Mouse (Mus musculus) hindbrain, embryonic 16.5 days (tissue): ENCODE data around the gene Gm6034. TPM values are rescaled to one million over a fixed set of nuclear protein-coding genes. Genes with fewer than 3 reads are reported as not detected.

ENCODE experiments used
- ATAC-seq: fragments of 200-750 bp; cut with Nextera tagmentation; 2 replicates; pipeline ENCODE4 v1.8.0; 2017; ENCODE audit warnings: moderate TSS enrichment, moderate library complexity
- H3K27ac ChIP-seq: fragments of 300-500 bp; sonication (generic); 2 replicates; pipeline ENCODE4 v1.5.1; 2014; ENCODE audit warnings: low read depth, mild to moderate bottlenecking, control low read depth, low read length, moderate library complexity
- H3K27me3 ChIP-seq: fragments of 300-500 bp; sonication (generic); replicated peaks from 2 replicates; pipeline ENCODE4 v1.6.1; 2014; ENCODE audit warnings: low read length; ENCODE audit not compliant: control insufficient read depth, insufficient read depth
- H3K36me3 ChIP-seq: fragments of 300-500 bp; sonication (generic); 2 replicates; pipeline ENCODE4 v1.6.1; 2014; ENCODE audit warnings: mild to moderate bottlenecking, low read length, moderate library complexity, mixed read lengths; ENCODE audit not compliant: control insufficient read depth, insufficient read depth
- H3K4me1 ChIP-seq: fragments of 300-500 bp; sonication (generic); 2 replicates; pipeline ENCODE4 v1.6.1; 2014; ENCODE audit warnings: low read depth, low read length; ENCODE audit not compliant: control insufficient read depth, insufficient read depth
- H3K4me2 ChIP-seq: fragments of 300-500 bp; sonication (generic); 2 replicates; pipeline ENCODE4 v1.6.1; 2014; ENCODE audit warnings: mild to moderate bottlenecking, low read length, control low read depth, moderate library complexity
- H3K4me3 ChIP-seq: fragments of 300-500 bp; sonication (generic); 2 replicates; pipeline ENCODE4 v1.5.1; 2014; ENCODE audit warnings: mild to moderate bottlenecking, low read length, control low read depth, moderate library complexity
- H3K9ac ChIP-seq: fragments of 300-500 bp; sonication (generic); 2 replicates; pipeline ENCODE4 v1.6.1; 2014; ENCODE audit warnings: low read depth, mild to moderate bottlenecking, control low read depth, low read length, moderate library complexity
- H3K9me3 ChIP-seq: fragments of 300-500 bp; sonication (generic); 2 replicates; pipeline ENCODE4 v1.6.1; 2014; ENCODE audit warnings: mild to moderate bottlenecking, low read length, moderate library complexity; ENCODE audit not compliant: control insufficient read depth
- WGBS: fragments of 180-500 bp; shearing (Covaris S2); extraction: QIAGEN DNeasy Blood & Tissue Kit; methylation state at CpG from one replicate; pipeline ENCODE4 v1.1.7; 2014; 5-methylcytosine and 5-hydroxymethylcytosine counted together
- polyA plus RNA-seq: library from polyadenylated mRNA; unstranded; fragments of >200 nt; fragmentation: Nextera tagmentation; extraction: Ambion mirVana; gene quantifications from 2 replicates; pipeline ENCODE4 v1.2.1, GENCODE M21; 2015

Gene Gm6034
- polyA plus RNA-seq, 1 experiment from 2014 or later: not detected

DNA sequence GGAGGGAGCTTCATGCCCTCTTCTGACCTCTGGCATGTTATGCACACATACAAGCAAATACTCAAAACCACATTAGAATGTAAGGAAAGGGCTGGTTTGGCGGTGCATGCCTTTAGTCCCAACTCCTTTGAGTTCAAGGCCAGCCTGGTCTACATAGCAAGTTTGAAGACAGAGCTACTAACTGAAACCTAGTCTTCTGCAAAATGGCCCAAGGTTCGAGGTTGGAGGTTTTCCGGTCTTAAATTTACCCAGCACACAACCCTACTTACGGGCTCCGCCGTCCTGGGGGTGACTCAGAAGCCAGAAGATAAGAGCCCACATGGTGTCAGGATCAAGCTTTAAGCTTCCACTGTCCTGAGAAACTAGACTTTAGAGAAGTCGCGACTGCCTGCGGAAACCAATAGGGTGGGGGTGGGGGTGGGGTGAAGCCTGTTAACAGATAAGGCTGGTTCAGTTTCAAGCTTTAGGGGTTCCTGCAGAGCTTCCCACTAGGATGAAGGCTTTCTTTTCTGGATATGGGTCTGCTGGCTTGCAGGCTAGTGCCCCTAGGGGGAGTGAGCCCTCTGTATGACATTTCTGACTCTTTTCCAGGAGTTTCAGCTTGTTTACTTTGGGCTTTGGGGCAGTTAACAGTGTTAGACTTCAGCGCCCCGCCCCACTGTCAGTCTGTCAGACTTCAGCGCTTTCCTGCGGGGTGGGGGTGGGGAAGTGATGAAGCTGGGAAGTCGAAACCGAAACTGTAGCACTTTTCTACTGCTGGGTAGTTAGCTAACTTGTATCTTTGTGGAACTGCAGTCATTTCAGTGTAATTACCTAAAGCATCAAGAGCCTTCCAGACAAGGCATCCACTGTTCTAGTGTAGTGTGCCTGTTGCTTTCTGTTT lies 22.3 kb upstream of the Gm6034 start, which contains the start of gene H2-T24:
Gene H2-T24, minus strand, starts transcription at position 370 of the 883 bp plus-strand sequence.
- Histone ChIP-seq H3K36me3 (no peaks in the 10 kb centered on the region), H3K9ac (no peak within 1 kb of the TSS), H3K4me2 (no peak within 1 kb of the TSS), H3K4me1 (no peaks in the 10 kb centered on the region), H3K4me3 (no peak within 1 kb of the TSS), H3K27me3 (no peaks in the 10 kb centered on the region), H3K9me3 (no peaks in the 10 kb centered on the region), H3K27ac (no peak within 1 kb of the TSS)
- 49% methylated on average over 15 of the region's 15 CpGs for WGBS
- ATAC-seq: no peak

GRCm38 (mm10) chr17:36021309-36021708 lies 21.5 kb upstream of the Gm6034 start:
- H3K4me2 ChIP-seq: no peak overlapping the region
- no peaks in the 10 kb centered on the region for H3K9me3 ChIP-seq
- no peaks in the 10 kb centered on the region for H3K4me1 ChIP-seq
- H3K4me3 ChIP-seq: no peak overlapping the region
- ATAC-seq: no peak
- no peaks in the 10 kb centered on the region for H3K36me3 ChIP-seq
- no peak overlapping the region for H3K9ac ChIP-seq
- 83% methylated on average over 1 of the region's 1 CpGs for WGBS
- no peak overlapping the region for H3K27ac ChIP-seq
- no peaks in the 10 kb centered on the region for H3K27me3 ChIP-seq

DNA sequence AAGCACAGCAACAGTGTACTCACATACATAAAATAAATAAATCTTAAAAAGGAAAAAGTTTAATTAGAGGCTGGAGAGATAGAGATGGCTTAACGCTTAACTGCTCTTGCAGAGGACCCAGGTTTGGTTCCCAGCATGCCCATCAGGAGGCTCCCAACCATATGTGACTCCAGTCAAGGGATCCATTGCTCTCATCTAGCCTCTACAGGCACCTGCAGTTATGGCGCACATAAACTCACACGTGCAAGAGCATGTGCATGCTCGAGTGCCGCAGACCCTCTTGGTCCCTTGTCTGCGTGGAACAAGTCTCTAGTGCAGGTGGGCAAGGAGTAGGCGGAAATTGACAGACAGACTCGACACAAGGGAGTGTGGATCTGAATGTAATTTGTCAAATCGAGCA lies 20.7 kb upstream of the Gm6034 start:
- Histone ChIP-seq H3K9me3 (no peaks in the 10 kb centered on the region), H3K27me3 (no peaks in the 10 kb centered on the region), H3K27ac (no peak overlapping the region), H3K9ac (no peak overlapping the region), H3K4me2 (no peak overlapping the region), H3K4me3 (no peak overlapping the region), H3K36me3 (no peaks in the 10 kb centered on the region), H3K4me1 (no peaks in the 10 kb centered on the region)
- 95% methylated on average over 9 of the region's 9 CpGs for WGBS
- no peak for ATAC-seq

DNA sequence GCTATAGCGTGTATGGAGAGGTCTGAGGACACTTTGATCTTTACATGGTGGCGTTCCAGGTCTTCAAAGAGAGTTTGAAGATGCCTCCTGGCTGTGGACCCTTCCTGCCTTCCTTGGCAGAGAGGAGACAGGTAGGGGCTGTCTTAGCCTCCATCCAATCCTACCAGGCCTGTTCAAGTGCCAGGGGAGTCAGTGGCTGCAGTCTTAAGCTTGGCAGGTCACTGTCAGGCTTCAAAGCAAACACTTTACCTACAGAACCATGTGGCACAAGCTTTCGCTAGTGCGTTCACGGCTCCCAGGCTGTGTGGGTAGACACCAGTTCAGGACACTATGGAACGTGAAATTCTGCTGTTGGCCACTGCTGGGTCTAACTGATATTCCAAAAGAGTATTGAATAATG lies 19.8 kb upstream of the Gm6034 start:
- Histone ChIP-seq H3K27me3 (no peaks in the 10 kb centered on the region), H3K9ac (no peak overlapping the region), H3K4me2 (no peak overlapping the region), H3K4me3 (no peak overlapping the region), H3K9me3 (no peaks in the 10 kb centered on the region), H3K36me3 (no peaks in the 10 kb centered on the region), H3K4me1 (no peaks in the 10 kb centered on the region), H3K27ac (no peak overlapping the region)
- WGBS: 92% methylated on average over 6 of the region's 6 CpGs
- ATAC-seq: no peak

GRCm38 (mm10) chr17:36023710-36024654 lies 18.8 kb upstream of the Gm6034 start:
- Histone ChIP-seq H3K9me3 (no peaks in the 10 kb centered on the region), H3K4me3 (no peak overlapping the region), H3K4me2 (no peak overlapping the region), H3K9ac (no peak overlapping the region), H3K4me1 (no peaks in the 10 kb centered on the region), H3K36me3 (no peaks in the 10 kb centered on the region), H3K27me3 (no peaks in the 10 kb centered on the region), H3K27ac (no peak overlapping the region)
- 69% methylated on average over 9 of the region's 9 CpGs for WGBS
- no peak for ATAC-seq

GRCm38 (mm10) chr17:36025197-36025596 lies 17.6 kb upstream of the Gm6034 start:
- no peak overlapping the region for H3K4me3 ChIP-seq
- H3K4me2 ChIP-seq: no peak overlapping the region
- H3K4me1 ChIP-seq: no peaks in the 10 kb centered on the region
- ATAC-seq: no peak
- H3K27me3 ChIP-seq: no peaks in the 10 kb centered on the region
- H3K36me3 ChIP-seq: no peaks in the 10 kb centered on the region
- H3K27ac ChIP-seq: no peak overlapping the region
- H3K9ac ChIP-seq: no peak overlapping the region
- H3K9me3 ChIP-seq: no peaks in the 10 kb centered on the region
- WGBS: 61% methylated on average over 5 of the region's 5 CpGs

GRCm38 (mm10) chr17:36025901-36026300 lies 16.9 kb upstream of the Gm6034 start:
- WGBS: 62% methylated on average over 4 of the region's 4 CpGs
- H3K9ac ChIP-seq: no peak overlapping the region
- H3K27me3 ChIP-seq: no peaks in the 10 kb centered on the region
- no peak overlapping the region for H3K27ac ChIP-seq
- no peaks in the 10 kb centered on the region for H3K36me3 ChIP-seq
- ATAC-seq: no peak
- H3K4me2 ChIP-seq: no peak overlapping the region
- no peaks in the 10 kb centered on the region for H3K9me3 ChIP-seq
- no peaks in the 10 kb centered on the region for H3K4me1 ChIP-seq
- no peak overlapping the region for H3K4me3 ChIP-seq

- Histone ChIP-seq H3K36me3 (no peaks in the 10 kb centered on the region), H3K27me3 (no peaks in the 10 kb centered on the region), H3K4me2 (no peak overlapping the region), H3K9me3 (no peaks in the 10 kb centered on the region), H3K9ac (no peak overlapping the region), H3K4me3 (no peak overlapping the region), H3K27ac (no peak overlapping the region), H3K4me1 (0 out of 2 replicates have a peak, but pooled peaks cover 2% of the 10 kb centered on the region)
- 88% methylated on average over 4 of the region's 4 CpGs for WGBS
- ATAC-seq: no peak
Observed at GRCm38 (mm10) chr17:36027663-36028062, 15.1 kb upstream of the Gm6034 start.
